Mouse (Mus musculus): ENCODE data around the gene Nfic. TPM values are rescaled to one million over a fixed set of nuclear protein-coding genes. Genes with fewer than 3 reads are reported as not detected.
A peak's percentile ranks its signal among the peaks of the same experiment; 100 is the strongest.

The Nfic gene
- polyA plus RNA-seq, 1 experiment from 2014 or later = 16.3 TPM

DNA sequence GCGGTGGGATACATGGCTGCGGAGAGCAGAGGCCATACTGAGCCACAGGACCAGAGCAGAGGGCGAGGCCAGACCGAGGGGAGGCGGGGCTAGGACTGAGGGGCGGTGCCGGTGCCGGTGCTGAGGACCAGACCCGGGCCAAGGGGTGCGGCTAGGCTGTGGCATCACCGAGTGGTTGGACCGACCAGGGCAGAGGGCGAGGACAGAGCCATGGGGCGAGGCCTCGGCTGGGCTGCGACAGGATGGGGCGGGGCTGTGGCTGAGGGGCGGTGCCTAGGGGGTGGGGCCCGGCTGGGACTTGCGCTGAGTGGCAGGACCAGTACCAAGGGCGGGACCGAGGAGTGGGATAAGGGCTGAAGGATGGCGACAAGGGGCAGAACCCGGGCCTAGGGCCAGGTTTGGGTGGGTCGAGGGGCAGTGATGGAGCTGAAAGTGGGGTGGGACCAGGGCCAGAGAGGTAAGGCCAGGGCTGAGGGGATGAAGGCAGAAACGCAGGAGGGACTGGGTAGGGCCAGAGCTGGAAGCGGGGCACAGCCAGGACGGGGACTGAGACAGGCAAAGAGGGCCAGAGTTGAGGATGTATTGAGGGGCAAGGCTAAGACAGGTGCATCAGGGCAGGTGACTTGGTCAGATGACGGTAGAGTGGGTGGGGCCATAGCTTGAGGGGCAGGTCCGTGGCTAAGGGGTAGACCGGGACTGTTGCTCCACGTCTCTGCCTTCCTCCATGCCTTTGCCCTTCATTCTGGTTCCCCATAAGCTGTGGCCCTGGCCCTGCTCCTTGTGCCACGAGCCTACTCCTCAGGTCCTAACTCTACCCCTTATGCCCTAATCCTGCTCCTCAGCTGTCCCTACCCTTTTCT, 9.2 kb upstream of the Nfic start:
- Histone ChIP-seq H3K27me3 (peaks cover 75% of the 10 kb centered on the region), H3K4me3 (replicated peaks) (peak overlapping the region; percentile 37), H3K9ac (peak overlapping the region; percentile 26), H3K9me3 (no peaks in the 10 kb centered on the region), H3K36me3 (replicated peaks) (peaks cover 21% of the 10 kb centered on the region), H3K27ac (no peak overlapping the region), H3K4me1 (peaks cover 16% of the 10 kb centered on the region), H3K4me2 (peak overlapping the region; percentile 57)
- WGBS = 3% methylated on average over 32 of the region's 33 CpGs
- peak; percentile 87 for ATAC-seq (ENCODE audit: low FRiP score)

GRCm38 (mm10) chr10:81463531-81463930, 8.1 kb upstream of the Nfic start:
- H3K27ac ChIP-seq = no peak overlapping the region
- H3K9ac ChIP-seq = no peak overlapping the region
- H3K9me3 ChIP-seq = no peaks in the 10 kb centered on the region
- H3K27me3 ChIP-seq = peaks cover 85% of the 10 kb centered on the region
- H3K4me1 ChIP-seq = peaks cover 16% of the 10 kb centered on the region
- peaks cover 21% of the 10 kb centered on the region for H3K36me3 ChIP-seq (replicated peaks)
- no peak overlapping the region for H3K4me3 ChIP-seq (replicated peaks)
- no peak for ATAC-seq (ENCODE audit: low FRiP score)
- 70% methylated on average over 4 of the region's 4 CpGs for WGBS
- no peak overlapping the region for H3K4me2 ChIP-seq

- Histone ChIP-seq H3K4me1 (peaks cover 16% of the 10 kb centered on the region), H3K36me3 (replicated peaks) (peaks cover 16% of the 10 kb centered on the region), H3K4me3 (replicated peaks) (no peak overlapping the region), H3K4me2 (no peak overlapping the region), H3K9ac (no peak overlapping the region), H3K9me3 (no peaks in the 10 kb centered on the region), H3K27ac (no peak overlapping the region), H3K27me3 (peaks cover 89% of the 10 kb centered on the region)
- no peak for ATAC-seq (ENCODE audit: low FRiP score)
- 73% methylated on average over 7 of the region's 7 CpGs for WGBS
These were observed 7.5 kb upstream of the Nfic start for GRCm38 (mm10) chr10:81462917-81463316.

DNA sequence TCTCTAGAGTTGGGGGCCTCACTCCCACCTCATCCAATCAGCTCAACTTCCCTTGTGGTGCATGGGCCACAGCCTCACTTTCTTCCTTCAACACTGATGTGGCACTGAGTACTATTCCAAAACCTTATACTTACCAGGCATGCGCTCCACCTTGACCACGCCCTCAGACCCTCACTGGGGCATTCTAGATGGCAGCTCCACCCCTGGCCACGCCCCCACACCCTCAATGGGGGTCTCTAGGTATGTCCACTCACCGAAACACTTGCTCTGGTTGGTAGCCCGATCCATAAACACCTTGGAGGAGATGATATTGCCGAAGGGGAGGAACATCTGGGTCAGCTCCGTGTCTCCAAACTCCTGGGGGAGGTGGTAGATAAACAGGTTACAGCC, 7.0 kb upstream of the Nfic start:
- Histone ChIP-seq H3K9ac (no peak overlapping the region), H3K9me3 (no peaks in the 10 kb centered on the region), H3K27ac (no peak overlapping the region), H3K4me1 (peaks cover 16% of the 10 kb centered on the region), H3K36me3 (replicated peaks) (peaks cover 11% of the 10 kb centered on the region), H3K27me3 (peaks cover 94% of the 10 kb centered on the region), H3K4me3 (replicated peaks) (no peak overlapping the region), H3K4me2 (no peak overlapping the region)
- no peak for ATAC-seq (ENCODE audit: low FRiP score)
- 40% methylated on average over 7 of the region's 7 CpGs for WGBS

- H3K4me1 ChIP-seq = peaks cover 16% of the 10 kb centered on the region
- no peak overlapping the region for H3K9ac ChIP-seq
- H3K4me3 ChIP-seq (replicated peaks) = no peak overlapping the region
- no peaks in the 10 kb centered on the region for H3K9me3 ChIP-seq
- peaks cover 5% of the 10 kb centered on the region; the same call in 1 of the 2 replicates for H3K36me3 ChIP-seq (replicated peaks)
- peaks cover 96% of the 10 kb centered on the region for H3K27me3 ChIP-seq
- WGBS = 6% methylated on average over 16 of the region's 16 CpGs
- H3K4me2 ChIP-seq = no peak overlapping the region
- no peak for ATAC-seq (ENCODE audit: low FRiP score)
- H3K27ac ChIP-seq = no peak overlapping the region
These were observed 6.4 kb upstream of the Nfic start for GRCm38 (mm10) chr10:81461673-81462414.

- 35% methylated on average over 11 of the region's 11 CpGs for WGBS
- no peaks in the 10 kb centered on the region for H3K9me3 ChIP-seq
- no peak for ATAC-seq (ENCODE audit: low FRiP score)
These were observed 5.5 kb upstream of the Nfic start for GRCm38 (mm10) chr10:81460951-81461350.

GRCm38 (mm10) chr10:81460471-81460870, 5.0 kb upstream of the Nfic start:
- H3K4me2 ChIP-seq = no peak overlapping the region
- no peak overlapping the region for H3K27ac ChIP-seq
- H3K36me3 ChIP-seq (replicated peaks) = no peaks in the 10 kb centered on the region
- WGBS = 35% methylated on average over 20 of the region's 20 CpGs
- ATAC-seq (ENCODE audit: low FRiP score) = no peak
- H3K9me3 ChIP-seq = no peaks in the 10 kb centered on the region
- H3K9ac ChIP-seq = no peak overlapping the region
- H3K4me1 ChIP-seq = peaks cover 16% of the 10 kb centered on the region
- peaks cover 97% of the 10 kb centered on the region for H3K27me3 ChIP-seq
- no peak overlapping the region for H3K4me3 ChIP-seq (replicated peaks)

More at GRCm38 (mm10) chr10:81460951-81461350, 5.5 kb upstream of the Nfic start:
- H3K4me3 ChIP-seq (replicated peaks) = no peak overlapping the region
- peaks cover 97% of the 10 kb centered on the region for H3K27me3 ChIP-seq
- H3K27ac ChIP-seq = no peak overlapping the region
- no peak overlapping the region for H3K9ac ChIP-seq
- no peaks in the 10 kb centered on the region for H3K36me3 ChIP-seq (replicated peaks)
- peaks cover 16% of the 10 kb centered on the region for H3K4me1 ChIP-seq
- H3K4me2 ChIP-seq = no peak overlapping the region

- H3K36me3 ChIP-seq (replicated peaks) = no peaks in the 10 kb centered on the region
- H3K9me3 ChIP-seq = no peaks in the 10 kb centered on the region
- no peak overlapping the region for H3K4me2 ChIP-seq
- H3K27me3 ChIP-seq = peaks cover 97% of the 10 kb centered on the region
- 71% methylated on average over 21 of the region's 21 CpGs for WGBS
- peaks cover 5% of the 10 kb centered on the region; the same call in 1 of the 2 replicates for H3K4me1 ChIP-seq
- H3K4me3 ChIP-seq (replicated peaks) = no peak overlapping the region
- no peak overlapping the region for H3K9ac ChIP-seq
- ATAC-seq (ENCODE audit: low FRiP score) = no peak
- H3K27ac ChIP-seq = no peak overlapping the region
These were observed 4.0 kb upstream of the Nfic start for GRCm38 (mm10) chr10:81459399-81459798.

DNA sequence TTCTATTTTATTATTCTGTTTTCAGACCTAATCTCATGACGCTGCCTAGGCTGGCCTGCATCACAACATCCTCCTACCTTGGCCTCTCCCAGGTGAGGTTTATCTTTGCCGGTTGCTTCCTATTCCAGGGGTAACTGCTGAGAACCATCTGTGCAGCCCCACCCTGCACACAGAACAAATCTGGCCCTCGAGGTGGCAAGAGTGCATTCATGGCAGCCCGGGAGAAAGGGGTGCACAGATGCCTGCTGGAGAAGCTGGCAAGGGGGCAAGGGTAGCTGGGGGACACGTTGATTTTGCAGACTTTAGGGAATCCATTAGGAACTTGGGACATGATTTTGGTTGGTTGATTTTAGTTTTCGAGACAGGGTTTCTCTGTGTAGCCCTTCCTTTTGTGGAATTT, 2.8 kb upstream of the Nfic start:
- Histone ChIP-seq H3K4me3 (replicated peaks) (no peak overlapping the region), H3K4me1 (no peaks in the 10 kb centered on the region; the same call in 1 of the 2 replicates), H3K4me2 (no peak overlapping the region), H3K27ac (no peak overlapping the region), H3K36me3 (replicated peaks) (no peaks in the 10 kb centered on the region), H3K27me3 (peaks cover 97% of the 10 kb centered on the region), H3K9ac (no peak overlapping the region), H3K9me3 (no peaks in the 10 kb centered on the region)
- 83% methylated on average over 6 of the region's 6 CpGs for WGBS
- no peak for ATAC-seq (ENCODE audit: low FRiP score)

- WGBS = 89% methylated on average over 8 of the region's 8 CpGs
- Histone ChIP-seq H3K9ac (no peak overlapping the region), H3K9me3 (no peaks in the 10 kb centered on the region), H3K36me3 (replicated peaks) (no peaks in the 10 kb centered on the region), H3K4me1 (no peaks in the 10 kb centered on the region; the same call in 1 of the 2 replicates), H3K4me3 (replicated peaks) (no peak overlapping the region), H3K27me3 (peaks cover 97% of the 10 kb centered on the region), H3K4me2 (no peak overlapping the region), H3K27ac (no peak overlapping the region)
- ATAC-seq (ENCODE audit: low FRiP score) = 0 out of 2 replicates have a peak, but pooled peaks have one; percentile 31
These were observed 2.2 kb upstream of the Nfic start for GRCm38 (mm10) chr10:81457624-81458023.

DNA sequence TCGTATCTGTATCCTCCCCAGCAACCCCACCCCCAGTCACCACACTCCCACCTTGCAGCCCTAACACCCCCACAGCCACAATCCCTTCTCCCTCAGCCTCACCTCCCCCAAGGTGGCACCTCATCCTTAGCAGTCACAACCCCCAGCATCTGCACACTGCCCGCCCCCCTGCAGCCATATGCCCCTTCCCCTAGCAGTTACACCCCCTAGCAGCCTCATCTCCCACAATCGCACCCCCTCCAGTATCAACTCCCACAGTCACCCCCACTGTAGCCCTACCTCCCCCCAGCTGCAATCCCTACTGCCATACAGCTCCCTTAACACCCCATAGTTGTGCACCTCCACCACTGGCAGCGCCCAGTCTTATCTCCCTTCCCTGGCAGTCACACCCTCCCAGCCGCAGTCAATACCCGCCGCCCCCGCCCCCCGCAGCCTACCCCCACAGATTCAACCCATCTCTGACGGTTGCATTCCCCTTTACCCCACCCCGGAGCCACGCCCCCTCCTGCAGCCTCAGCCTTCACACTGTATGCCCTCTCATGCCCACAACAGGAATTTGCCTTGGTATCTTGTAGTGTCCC, 1.6 kb upstream of the Nfic start:
- 63% methylated on average over 12 of the region's 12 CpGs for WGBS
- no peak for ATAC-seq (ENCODE audit: low FRiP score)
- H3K4me3 ChIP-seq (replicated peaks) = no peak overlapping the region
- no peaks in the 10 kb centered on the region for H3K9me3 ChIP-seq
- no peaks in the 10 kb centered on the region for H3K4me1 ChIP-seq
- H3K27me3 ChIP-seq = peaks cover 97% of the 10 kb centered on the region
- no peak overlapping the region for H3K27ac ChIP-seq
- no peak overlapping the region for H3K4me2 ChIP-seq
- no peak overlapping the region for H3K9ac ChIP-seq
- no peaks in the 10 kb centered on the region for H3K36me3 ChIP-seq (replicated peaks)

DNA sequence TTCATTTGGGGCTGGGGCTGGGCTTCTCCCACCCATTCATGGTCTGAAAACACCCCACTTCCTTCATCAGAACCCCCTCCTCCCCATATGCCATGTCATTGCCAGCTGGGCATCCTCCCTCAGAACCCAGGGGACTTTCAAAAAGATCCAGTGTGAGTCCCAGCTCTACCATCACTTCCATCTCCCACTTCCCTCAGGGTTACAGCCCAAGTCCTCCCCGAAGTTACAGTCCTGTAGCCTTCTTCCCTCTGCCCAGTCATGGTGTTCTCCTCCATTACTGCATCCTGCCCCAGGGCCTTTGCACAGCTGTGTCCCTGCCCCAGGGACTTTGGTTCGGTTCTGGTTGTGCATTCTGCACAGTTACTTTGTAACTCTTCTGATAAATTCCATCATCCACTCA, 1.3 kb downstream of the Nfic start:
- H3K9ac ChIP-seq = no peak overlapping the region
- no peak overlapping the region for H3K4me2 ChIP-seq
- 80% methylated on average over 2 of the region's 2 CpGs for WGBS
- no peak for ATAC-seq (ENCODE audit: low FRiP score)
- H3K4me3 ChIP-seq (replicated peaks) = no peak overlapping the region
- H3K27me3 ChIP-seq = peaks cover 91% of the 10 kb centered on the region
- H3K4me1 ChIP-seq = no peaks in the 10 kb centered on the region
- H3K27ac ChIP-seq = no peak overlapping the region
- no peaks in the 10 kb centered on the region for H3K36me3 ChIP-seq (replicated peaks)
- H3K9me3 ChIP-seq = no peaks in the 10 kb centered on the region
